Mouse (Mus musculus): ENCODE measurements around the gene Olfr1356.
"Not testable (repeated sequence)": the region's sequence is repeated elsewhere in the genome, so short reads cannot be mapped to it uniquely, and the experiment has no call there.

DNA sequence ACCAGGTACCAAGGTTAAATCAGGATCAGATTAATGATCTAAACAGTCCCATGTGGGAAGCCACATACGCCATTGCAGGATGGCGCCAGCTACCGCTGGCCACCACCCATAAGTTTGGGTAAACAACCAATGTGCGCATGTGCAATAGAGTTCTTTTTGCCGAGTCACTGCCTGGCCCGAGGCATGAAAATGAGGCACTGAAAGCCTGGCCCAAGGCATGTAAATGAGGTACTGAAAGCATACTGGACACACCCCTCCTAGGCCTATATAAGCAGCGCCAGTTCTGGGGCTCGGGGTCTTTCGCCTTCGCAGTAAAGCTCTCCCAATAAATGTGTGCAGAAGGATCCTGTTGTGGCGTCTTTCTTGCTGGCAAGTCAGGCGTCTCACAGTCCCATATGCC, 11.5 kb downstream of the Olfr1356 start:
- TF ChIP-seq CHD2 (IDR thresholded peaks at IDR 0.05; ENCODE audit: low read depth, low read length); HCFC1 (IDR thresholded peaks at IDR 0.05; ENCODE audit: borderline replicate concordance, insufficient read depth, low read length); ZNF384 (IDR thresholded peaks at IDR 0.05; ENCODE audit: low read depth, low read length); MAFK (IDR thresholded peaks at IDR 0.05; ENCODE audit: insufficient read depth, low read depth, low read length): not testable (repeated sequence)
